Mouse (Mus musculus): Measurements from ENCODE around the gene 5830473C10Rik.
A peak's percentile ranks its signal among the peaks of the same experiment; 100 is the strongest.

Gene 5830473C10Rik

GRCm38 (mm10) chr5:90560743-90561142, at the start of gene 5830473C10Rik:
Gene 5830473C10Rik, plus strand, starts transcription at chr5:90561107.
- no peak for DNase-seq (ENCODE audit: low read depth)

GRCm38 (mm10) chr5:90512288-90512955, 48.5 kb upstream of the 5830473C10Rik start:
- DNase-seq (ENCODE audit: low read depth), result peak; percentile 19

- DNase-seq (ENCODE audit: low read depth), result no peak
Measured at GRCm38 (mm10) chr5:90515561-90515960, 45.3 kb upstream of the 5830473C10Rik start.

GRCm38 (mm10) chr5:90518356-90519100, 42.4 kb upstream of the 5830473C10Rik start, which contains the start of gene Afm:
Gene Afm, plus strand, starts transcription at chr5:90518932.
- no peak for DNase-seq (ENCODE audit: low read depth)

DNA sequence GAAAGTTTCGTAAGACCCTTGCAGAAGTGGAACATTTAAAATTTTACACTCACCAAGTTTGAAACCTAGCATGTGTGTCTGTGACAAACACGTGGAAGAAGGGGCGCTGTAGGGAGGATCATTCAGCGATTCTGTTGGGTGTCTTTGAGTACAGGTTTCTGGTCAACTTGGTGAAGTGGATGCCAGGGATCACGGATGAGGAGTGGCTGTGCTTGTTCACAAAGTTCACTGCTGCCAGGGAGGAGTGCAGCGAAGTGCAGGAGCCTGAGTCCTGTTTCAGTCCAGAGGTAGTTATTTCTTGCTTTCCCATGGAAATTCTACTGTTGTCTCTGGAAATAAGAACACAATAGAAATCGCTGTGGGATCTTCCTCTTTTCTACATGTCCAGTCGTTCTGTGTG, 9.7 kb upstream of the 5830473C10Rik start:
- no peak for DNase-seq (ENCODE audit: low read depth)

DNA sequence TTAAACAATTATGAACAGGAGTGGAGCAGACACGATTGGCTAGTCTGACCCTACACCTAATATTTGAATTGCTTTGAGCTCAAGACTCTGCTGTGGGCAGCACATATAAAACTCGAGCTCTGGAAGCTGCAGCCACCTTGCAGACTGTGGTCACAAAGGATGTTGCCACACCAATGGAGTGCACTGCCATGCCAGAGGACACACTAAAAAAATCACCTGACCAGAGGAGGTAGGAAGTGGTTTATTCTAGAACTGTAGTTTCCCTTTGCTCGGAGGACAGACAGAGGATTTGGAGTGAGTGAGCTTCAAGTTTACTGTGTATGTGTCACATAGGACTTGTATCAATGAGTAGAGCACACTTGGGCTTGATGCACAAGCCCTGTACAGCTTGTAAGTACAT, 4.9 kb upstream of the 5830473C10Rik start:
- peak; percentile 53 for DNase-seq (ENCODE audit: low read depth)

GRCm38 (mm10) chr5:90561721-90562275, 891 bp downstream of the 5830473C10Rik start:
- DNase-seq (ENCODE audit: low read depth), result no peak

GRCm38 (mm10) chr5:90562880-90563279, 2.0 kb downstream of the 5830473C10Rik start:
- DNase-seq (ENCODE audit: low read depth), result no peak

DNA sequence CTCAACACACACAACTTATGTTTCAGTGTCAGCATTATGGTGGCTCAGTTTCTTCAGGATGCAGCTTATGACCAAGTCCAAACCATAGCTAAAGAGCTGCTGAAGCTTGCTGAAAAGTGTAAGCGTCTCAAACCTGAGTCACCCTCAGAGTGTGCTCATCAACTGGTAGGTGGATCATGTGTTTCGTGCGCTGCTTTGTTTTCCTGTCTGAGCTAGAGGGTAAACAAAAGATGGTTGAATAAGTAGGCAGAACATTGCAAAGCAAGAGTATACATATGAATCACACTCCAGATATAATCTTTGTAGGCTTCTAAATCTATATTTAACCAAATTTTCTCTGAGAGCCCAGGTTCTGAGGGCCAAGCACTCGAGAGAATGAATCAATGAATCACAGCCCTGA, 3.3 kb downstream of the 5830473C10Rik start:
- no peak for DNase-seq (ENCODE audit: low read depth)

DNA sequence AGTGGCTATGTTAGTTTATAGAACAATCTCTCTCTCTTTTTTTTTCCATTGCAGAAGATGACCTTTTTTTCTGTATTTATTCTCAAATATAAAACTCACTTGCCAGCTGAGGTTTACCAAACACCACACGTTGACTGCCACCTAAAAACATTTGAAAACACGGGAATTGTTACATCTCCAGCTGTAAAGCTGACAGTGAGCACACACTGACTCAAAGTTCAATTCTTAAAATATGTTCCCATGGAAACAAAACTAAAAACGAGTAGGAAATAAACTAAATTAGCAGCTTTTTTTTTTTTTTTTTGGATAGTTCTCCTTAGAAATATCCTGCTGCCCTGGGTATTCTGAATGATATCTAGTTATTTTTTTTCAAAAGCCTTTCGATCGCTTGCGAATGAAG, 4.3 kb downstream of the 5830473C10Rik start:
- no peak for DNase-seq (ENCODE audit: low read depth)

DNA sequence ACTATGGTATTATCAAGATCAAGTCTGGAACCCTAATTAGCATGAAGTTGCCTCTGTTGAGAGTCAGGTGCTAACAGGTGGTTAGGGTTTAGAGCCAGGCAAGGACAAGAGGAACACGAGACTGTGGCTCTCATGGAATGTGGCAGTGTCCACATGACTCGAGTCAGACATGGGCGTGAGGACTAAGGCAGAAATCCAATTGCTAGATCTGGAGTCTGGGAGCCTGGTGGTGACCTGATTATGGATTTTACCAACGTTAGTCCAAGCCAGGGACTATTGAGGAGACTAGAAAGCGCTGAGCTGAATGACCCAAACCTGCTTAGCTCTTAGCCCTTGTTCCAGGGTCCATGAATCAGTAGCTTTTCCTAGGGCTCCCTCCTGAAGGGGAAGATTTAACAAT, 6.9 kb downstream of the 5830473C10Rik start:
- DNase-seq (ENCODE audit: low read depth), result no peak

DNA sequence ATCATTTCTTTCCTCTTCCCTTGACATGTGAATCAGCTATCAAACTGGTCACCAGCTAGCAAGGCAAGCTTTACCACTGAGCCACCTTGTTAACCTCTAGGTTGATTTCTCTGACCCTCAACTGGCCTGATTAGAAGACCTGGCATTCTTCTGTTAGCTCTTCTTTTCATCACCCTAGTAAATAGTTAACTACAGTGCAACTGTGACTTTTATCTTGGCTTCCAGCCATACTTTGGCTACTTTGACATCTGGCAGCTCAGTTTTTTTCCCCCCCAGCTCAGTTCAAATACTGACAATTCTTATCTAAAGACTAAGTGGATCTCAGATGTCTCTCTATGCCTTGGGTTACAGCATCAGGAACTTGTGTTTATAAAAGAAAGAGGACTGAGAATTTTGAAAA, 7.4 kb downstream of the 5830473C10Rik start:
- DNase-seq (ENCODE audit: low read depth), result no peak

- no peak for DNase-seq (ENCODE audit: low read depth)
Measured at GRCm38 (mm10) chr5:90571216-90571615, 10.3 kb downstream of the 5830473C10Rik start.

DNA sequence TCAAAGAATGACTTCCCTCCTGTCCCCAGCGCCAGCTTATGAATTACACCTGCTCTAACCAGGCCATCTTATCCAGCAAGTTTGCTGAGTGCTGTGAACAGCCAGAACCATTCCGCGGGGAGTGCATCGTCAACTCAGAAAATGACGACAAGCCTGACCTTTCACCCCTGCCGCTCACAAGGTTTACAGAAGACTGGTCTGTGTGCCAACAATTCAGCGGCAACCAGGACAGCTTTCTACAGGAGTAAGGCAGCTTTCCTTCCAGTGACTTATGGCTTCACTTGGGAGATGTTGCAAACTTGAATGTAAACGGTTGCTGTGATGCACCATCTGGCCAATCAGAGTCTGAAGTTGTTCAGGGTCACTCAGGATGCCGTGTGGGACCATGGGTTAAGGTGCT, 16.8 kb downstream of the 5830473C10Rik start:
- no peak for DNase-seq (ENCODE audit: low read depth)

GRCm38 (mm10) chr5:90579556-90579955, 18.6 kb downstream of the 5830473C10Rik start:
- no peak for DNase-seq (ENCODE audit: low read depth)

GRCm38 (mm10) chr5:90582179-90582578, 21.3 kb downstream of the 5830473C10Rik start:
- DNase-seq (ENCODE audit: low read depth), result no peak

DNA sequence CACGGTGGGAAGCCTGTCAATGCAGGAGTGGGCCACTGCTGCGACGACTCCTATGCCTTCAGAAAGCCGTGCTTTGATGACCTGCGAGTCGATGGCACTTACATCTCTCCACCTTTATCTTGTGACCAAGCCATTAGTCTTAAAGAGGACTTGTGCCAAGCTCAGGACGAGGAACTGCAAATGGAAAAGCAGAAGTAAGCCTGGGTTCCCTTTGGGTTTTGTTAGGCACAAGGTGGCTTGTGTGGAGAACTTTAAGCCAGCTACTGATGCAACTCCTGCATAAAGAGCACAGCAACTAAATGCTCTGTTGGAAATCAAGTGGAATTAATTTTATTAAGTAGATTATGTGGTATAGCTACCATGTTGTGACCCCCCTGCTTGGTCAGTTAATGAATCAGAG, 23.9 kb downstream of the 5830473C10Rik start:
- DNase-seq (ENCODE audit: low read depth), result no peak

DNA sequence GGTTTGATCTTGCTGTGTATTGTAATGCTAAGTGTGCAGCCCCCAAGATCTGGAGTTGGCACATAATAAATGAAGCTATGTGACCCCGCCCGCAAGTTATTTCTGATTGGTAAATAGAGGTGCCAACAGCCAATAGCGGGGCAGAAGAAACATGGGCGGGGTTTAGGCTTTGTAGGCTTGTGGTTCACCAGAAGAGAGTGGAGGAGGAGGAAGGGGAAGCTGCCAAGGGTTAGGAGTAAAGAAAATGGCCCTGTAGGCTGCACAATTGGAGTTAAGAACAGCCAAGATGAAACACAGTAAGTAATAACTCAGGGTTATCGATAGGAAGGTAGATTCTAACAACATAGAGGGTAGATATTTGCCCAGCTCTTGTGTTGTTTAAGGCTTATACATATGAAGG, 25.6 kb downstream of the 5830473C10Rik start:
- DNase-seq (ENCODE audit: low read depth), result peak; percentile 91

GRCm38 (mm10) chr5:90588104-90588503, 27.2 kb downstream of the 5830473C10Rik start:
- DNase-seq (ENCODE audit: low read depth), result peak; percentile 60

DNA sequence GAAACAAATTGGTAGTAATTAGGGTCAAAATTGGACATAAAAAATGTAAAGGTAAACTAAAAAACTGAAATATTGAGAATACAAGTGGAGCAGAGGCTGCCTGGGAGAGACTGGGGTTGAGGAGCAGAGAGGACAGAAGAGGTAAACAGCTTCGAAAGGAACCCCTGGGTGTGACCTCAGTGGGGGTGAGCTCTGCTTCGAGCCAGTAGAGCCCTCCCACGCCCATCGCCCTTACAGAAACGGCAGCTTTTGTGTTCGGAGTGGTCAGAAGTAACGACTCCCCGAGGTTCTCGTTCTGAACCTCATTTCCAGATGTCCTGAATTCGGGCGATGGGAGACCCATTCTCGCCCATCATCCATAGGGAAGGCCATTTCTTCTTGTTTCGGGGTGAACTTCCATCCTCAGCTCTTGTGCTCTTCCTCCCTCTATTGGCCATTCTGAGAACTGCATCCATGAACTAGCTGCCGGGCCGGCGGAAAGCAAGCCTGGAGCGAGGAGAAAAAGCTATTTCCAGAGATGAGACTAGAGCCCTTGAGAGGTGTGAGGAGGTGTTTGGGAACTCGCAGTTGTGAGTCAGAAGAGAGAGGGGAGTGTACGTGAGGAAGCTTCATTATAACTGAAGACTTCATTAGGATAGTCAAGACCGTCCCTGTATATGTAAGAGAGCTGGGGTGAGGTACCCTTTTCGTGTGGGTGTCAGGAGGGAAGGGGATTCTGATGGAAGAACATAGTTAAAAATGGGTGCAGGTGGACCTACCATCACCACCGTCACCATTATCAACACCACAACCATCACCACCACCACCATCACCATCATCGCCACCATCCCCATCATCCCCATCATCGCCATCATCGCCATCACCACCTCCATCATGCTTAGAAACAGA, 28.0 kb downstream of the 5830473C10Rik start:
- DNase-seq (ENCODE audit: low read depth), result peak; percentile 85

DNA sequence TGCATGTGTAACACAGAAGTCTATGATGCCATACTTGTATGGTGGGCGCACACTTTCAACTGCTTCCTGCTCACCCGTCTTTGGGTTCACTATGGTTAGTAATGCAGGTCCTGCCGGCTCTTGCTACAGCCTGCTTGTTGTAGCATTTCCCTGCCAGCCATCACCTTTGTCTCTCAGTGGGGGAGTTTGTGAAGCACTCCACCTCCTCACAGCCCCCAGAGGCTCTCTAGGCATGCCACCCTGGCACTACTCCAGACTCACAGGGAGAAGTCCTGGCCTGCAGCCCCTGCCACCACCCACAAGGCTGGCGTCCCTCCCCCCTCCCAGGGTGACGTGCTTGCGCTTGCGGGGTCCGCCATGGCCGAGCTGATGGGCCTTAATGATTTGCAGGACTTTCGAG, 29.8 kb downstream of the 5830473C10Rik start:
- DNase-seq (ENCODE audit: low read depth), result no peak

DNA sequence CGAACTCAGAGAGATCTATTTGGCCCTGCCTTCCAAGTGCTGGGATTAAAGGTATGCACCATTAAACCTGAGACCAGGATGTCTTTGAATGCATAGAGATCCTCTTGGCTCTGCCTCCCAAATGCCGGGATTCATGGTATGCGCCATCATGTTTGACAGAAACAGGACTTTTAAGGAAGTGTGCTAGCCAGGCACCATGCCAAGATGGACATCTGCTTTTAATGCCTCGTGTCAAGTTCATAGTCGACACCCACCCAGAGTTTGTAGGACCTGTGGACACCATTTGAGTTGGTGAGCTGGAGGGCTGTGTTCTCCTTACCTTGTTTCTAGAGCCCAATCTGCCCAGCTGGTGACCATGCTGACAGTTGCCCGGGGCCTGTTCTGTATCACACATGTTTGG, 31.0 kb downstream of the 5830473C10Rik start:
- no peak for DNase-seq (ENCODE audit: low read depth)

Measured in 416B (cell line).